Mouse (Mus musculus) left cerebral cortex, adult 9 months (tissue): Measurements from ENCODE around the gene Dohh.

Experiments
- DNase-seq, 2 experiments: peaks; one replicate each; pipeline ENCODE4 v3.0.0; 2022; ENCODE audit warnings: low spot score in 2 of 2

The Dohh gene

GRCm38 (mm10) chr10:81418216-81419070, 34.2 kb downstream of the Dohh start:
- DNase-seq, result no peak

- no peak for DNase-seq
These were observed 35.1 kb downstream of the Dohh start for GRCm38 (mm10) chr10:81419111-81419928.

- DNase-seq, result no peak
These were observed 36.1 kb downstream of the Dohh start for GRCm38 (mm10) chr10:81420191-81420767.

GRCm38 (mm10) chr10:81421041-81421796, 37.0 kb downstream of the Dohh start:
- no peak for DNase-seq

- no peak for DNase-seq
These were observed 37.5 kb downstream of the Dohh start for GRCm38 (mm10) chr10:81421797-81422100.

- DNase-seq, result no peak
These were observed 38.0 kb downstream of the Dohh start for GRCm38 (mm10) chr10:81422191-81422590.

GRCm38 (mm10) chr10:81422661-81423217, 38.5 kb downstream of the Dohh start:
- no peak for DNase-seq

GRCm38 (mm10) chr10:81423476-81424245, 39.4 kb downstream of the Dohh start:
- DNase-seq, result no peak

- peak in 1 of 2 experiments; percentile 24 for DNase-seq
These were observed 40.2 kb downstream of the Dohh start for GRCm38 (mm10) chr10:81424246-81425051.

- peak in 1 of 2 experiments; percentile 24 for DNase-seq
These were observed 41.1 kb downstream of the Dohh start for GRCm38 (mm10) chr10:81425236-81425850.

- peak in 1 of 2 experiments; percentile 5 for DNase-seq
These were observed 41.9 kb downstream of the Dohh start for GRCm38 (mm10) chr10:81426081-81426671.

GRCm38 (mm10) chr10:81426897-81427296, 42.7 kb downstream of the Dohh start:
- DNase-seq, result peak in 1 of 2 experiments; percentile 34

- peak in 1 of 2 experiments; percentile 6 for DNase-seq
These were observed 43.1 kb downstream of the Dohh start for GRCm38 (mm10) chr10:81427327-81427726.

GRCm38 (mm10) chr10:81427804-81428506, 43.7 kb downstream of the Dohh start:
- DNase-seq, result peak in 1 of 2 experiments; percentile 6

GRCm38 (mm10) chr10:81428507-81428870, 44.3 kb downstream of the Dohh start:
- DNase-seq, result no peak

GRCm38 (mm10) chr10:81429092-81429491, 44.9 kb downstream of the Dohh start:
- no peak for DNase-seq

- DNase-seq, result peak in 1 of 2 experiments; percentile 78
These were observed 45.4 kb downstream of the Dohh start for GRCm38 (mm10) chr10:81429605-81430061.
